Mouse (Mus musculus) kidney, embryonic 14.5 days (tissue): ENCODE data around the gene Parp14. TPM values are rescaled to one million over a fixed set of nuclear protein-coding genes. Genes with fewer than 3 reads are reported as not detected.
"Not testable (repeated sequence)": the region's sequence is repeated elsewhere in the genome, so short reads cannot be mapped to it uniquely, and the experiment has no call there.

Experiments used
- ATAC-seq: fragments of 200-750 bp; cut with Nextera tagmentation; 2 replicates; pipeline ENCODE4 v1.8.0; 2017; ENCODE audit warnings: moderate number of reproducible peaks, mild to moderate bottlenecking, moderate TSS enrichment, moderate library complexity; ENCODE audit not compliant: low FRiP score, low TSS enrichment
- H3K27ac ChIP-seq: fragments of 300-500 bp; sonication (generic); 2 replicates; pipeline ENCODE4 v1.5.1; 2014; ENCODE audit warnings: low read depth, mild to moderate bottlenecking, low read length, moderate library complexity, mixed read lengths
- H3K27me3 ChIP-seq: fragments of 300-500 bp; sonication (generic); 2 replicates; pipeline ENCODE4 v1.6.1; 2014; ENCODE audit warnings: mild to moderate bottlenecking, low read length; ENCODE audit not compliant: control insufficient read depth, insufficient read depth
- H3K36me3 ChIP-seq: fragments of 300-500 bp; sonication (generic); 2 replicates; pipeline ENCODE4 v1.6.1; 2014; ENCODE audit warnings: low read length, mixed read lengths; ENCODE audit not compliant: control insufficient read depth, insufficient read depth
- H3K4me1 ChIP-seq: fragments of 300-500 bp; sonication (generic); 2 replicates; pipeline ENCODE4 v1.6.1; 2014; ENCODE audit warnings: low read length, mixed read lengths; ENCODE audit not compliant: control insufficient read depth, insufficient read depth
- H3K4me2 ChIP-seq: fragments of 300-500 bp; sonication (generic); replicated peaks from 2 replicates; pipeline ENCODE4 v1.6.1; 2014; ENCODE audit warnings: low read depth, mild to moderate bottlenecking, low read length
- H3K4me3 ChIP-seq: fragments of 300-500 bp; sonication (generic); 2 replicates; pipeline ENCODE4 v1.5.1; 2014; ENCODE audit warnings: mild to moderate bottlenecking, low read length
- H3K9ac ChIP-seq: fragments of 300-500 bp; sonication (generic); 2 replicates; pipeline ENCODE4 v1.6.1; 2014; ENCODE audit warnings: low read depth, mild to moderate bottlenecking, low read length, moderate library complexity
- H3K9me3 ChIP-seq: fragments of 300-500 bp; sonication (generic); 2 replicates; pipeline ENCODE4 v1.6.1; 2016; ENCODE audit warnings: low read length; ENCODE audit not compliant: control insufficient read depth
- WGBS: fragments of 180-500 bp; shearing (Covaris S2); extraction: QIAGEN DNeasy Blood & Tissue Kit; methylation state at CpG from one replicate; pipeline ENCODE4 v1.1.7; 2014; 5-methylcytosine and 5-hydroxymethylcytosine counted together
- polyA plus RNA-seq: library from polyadenylated mRNA; unstranded; fragments of >200 nt; fragmentation: Nextera tagmentation; extraction: Ambion mirVana; gene quantifications from 2 replicates; pipeline ENCODE4 v1.2.1, GENCODE M21; 2014

Parp14 gene
- polyA plus RNA-seq, 1 experiment from 2014 or later = 0.81 TPM

DNA sequence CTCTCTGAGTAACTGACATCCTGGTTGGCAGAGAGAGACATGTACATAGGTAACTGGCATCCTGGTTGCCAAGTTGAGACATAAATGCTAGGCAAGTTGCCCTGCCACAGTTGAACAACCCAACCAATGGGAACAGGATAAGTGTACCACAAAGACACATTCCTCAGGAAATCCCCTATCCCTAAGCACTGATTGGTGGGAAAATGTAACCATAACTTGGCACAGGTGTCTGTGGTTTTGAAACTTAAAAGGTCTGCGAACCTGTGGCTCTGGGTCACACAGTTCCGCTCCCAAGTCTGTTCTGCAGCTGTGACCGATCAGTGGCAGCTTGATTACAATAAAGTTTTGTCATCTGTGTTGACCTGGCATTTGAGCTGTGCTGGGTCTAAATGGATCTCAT is 34.0 kb upstream of the Parp14 start:
- Histone ChIP-seq H3K9ac (no peak overlapping the region), H3K36me3 (no peaks in the 10 kb centered on the region), H3K27ac (no peak overlapping the region), H3K9me3 (peaks cover 4% of the 10 kb centered on the region; the same call in 1 of the 2 replicates), H3K27me3 (no peaks in the 10 kb centered on the region), H3K4me1 (no peaks in the 10 kb centered on the region), H3K4me2 (no peak overlapping the region), H3K4me3 (no peak overlapping the region)
- ATAC-seq = no peak
- 53% methylated on average over 3 of the region's 3 CpGs for WGBS

DNA sequence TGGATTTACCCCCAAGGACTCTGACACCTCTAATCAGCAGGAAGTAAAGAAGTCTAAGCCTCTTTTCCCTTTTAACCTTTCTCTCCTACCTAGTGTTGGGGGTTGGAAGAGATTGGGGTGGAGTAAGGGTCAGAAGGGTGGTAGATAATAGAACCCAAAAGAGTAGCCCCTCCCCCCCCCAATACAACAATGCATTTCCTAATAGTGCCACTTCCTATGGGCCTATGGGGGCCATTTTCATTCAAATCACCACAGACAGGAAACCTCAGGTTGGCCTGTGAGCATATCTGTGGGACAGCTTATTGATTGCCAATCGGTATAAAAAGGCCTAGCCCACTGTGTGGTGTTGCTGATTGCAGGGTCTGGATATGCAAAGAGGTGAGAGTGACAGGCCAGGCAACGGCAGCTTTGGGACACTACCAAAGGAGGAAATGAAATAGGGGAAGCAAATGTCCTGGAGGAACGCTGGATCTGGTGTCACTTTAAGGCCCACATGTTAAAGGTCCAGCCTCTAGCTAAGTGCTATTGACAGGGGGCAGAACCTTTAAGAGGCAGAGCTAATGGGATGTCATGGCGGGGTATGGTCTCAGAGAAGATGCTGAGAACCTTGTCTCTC is 32.9 kb upstream of the Parp14 start:
- Histone ChIP-seq H3K27me3 (no peaks in the 10 kb centered on the region), H3K4me1 (no peaks in the 10 kb centered on the region), H3K36me3 (no peaks in the 10 kb centered on the region), H3K27ac (no peak overlapping the region), H3K9me3 (no peaks in the 10 kb centered on the region), H3K9ac (no peak overlapping the region), H3K4me2 (no peak overlapping the region), H3K4me3 (no peak overlapping the region)
- 75% methylated on average over 4 of the region's 4 CpGs for WGBS
- ATAC-seq = no peak

DNA sequence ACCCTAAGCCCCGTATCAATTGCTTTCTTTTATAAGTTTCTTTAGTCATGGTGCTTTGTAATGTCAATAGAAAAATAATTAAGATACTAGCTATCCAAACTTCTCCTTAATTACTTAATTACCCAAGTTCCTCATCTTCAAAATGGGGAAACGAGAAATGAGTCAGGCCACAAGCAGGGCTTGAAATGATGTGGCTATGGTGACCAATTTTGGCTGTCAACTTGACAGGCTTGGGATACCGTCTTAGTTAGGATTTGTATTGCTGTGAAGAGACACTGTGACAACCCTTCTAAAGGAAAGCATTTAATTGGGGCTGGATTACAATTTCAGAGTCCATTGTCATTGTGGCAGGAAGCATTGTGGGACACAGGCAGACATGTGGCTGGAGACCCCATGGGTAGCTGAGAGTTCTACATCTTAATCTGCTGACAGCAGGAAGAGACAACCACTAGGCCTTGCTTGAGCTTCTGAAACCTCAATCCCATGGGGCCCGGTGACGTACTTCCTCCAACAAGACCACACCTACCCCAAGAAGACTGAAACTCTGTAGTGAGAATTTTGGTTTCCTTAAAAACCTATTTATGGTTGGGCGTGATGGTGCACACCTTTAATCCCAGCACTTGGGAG is 31.8 kb upstream of the Parp14 start:
- H3K27me3 ChIP-seq = no peaks in the 10 kb centered on the region
- no peaks in the 10 kb centered on the region for H3K36me3 ChIP-seq
- no peak overlapping the region for H3K4me3 ChIP-seq
- no peak overlapping the region for H3K9ac ChIP-seq
- H3K4me1 ChIP-seq = no peaks in the 10 kb centered on the region
- no peak overlapping the region for H3K27ac ChIP-seq
- H3K9me3 ChIP-seq = no peaks in the 10 kb centered on the region
- no peak for ATAC-seq
- WGBS = 93% methylated on average over 6 of the region's 6 CpGs
- no peak overlapping the region for H3K4me2 ChIP-seq

DNA sequence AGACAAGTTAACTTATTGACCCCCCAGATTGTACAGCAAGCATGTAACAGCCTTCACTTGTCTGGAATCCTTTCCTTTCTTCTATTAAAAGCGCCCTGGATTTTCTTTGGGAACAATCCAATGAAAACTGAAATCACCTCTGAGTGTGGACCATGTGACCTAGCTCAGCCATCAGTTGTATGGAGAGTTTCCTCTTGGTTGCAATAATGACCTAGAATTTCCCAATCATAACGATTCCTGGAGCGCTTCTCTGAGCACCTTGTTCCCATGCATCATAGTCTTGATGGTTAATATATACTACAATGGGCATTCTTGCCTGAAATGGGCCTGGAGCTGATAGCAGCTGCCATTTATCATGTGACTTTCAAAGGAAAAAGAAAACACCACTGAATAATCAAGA is 29.2 kb upstream of the Parp14 start:
- Histone ChIP-seq H3K9me3 (no peaks in the 10 kb centered on the region), H3K4me3 (no peak overlapping the region), H3K27me3 (no peaks in the 10 kb centered on the region), H3K4me2 (no peak overlapping the region), H3K27ac (no peak overlapping the region), H3K4me1 (no peaks in the 10 kb centered on the region), H3K36me3 (no peaks in the 10 kb centered on the region), H3K9ac (no peak overlapping the region)
- no peak for ATAC-seq
- WGBS = 84% methylated on average over 3 of the region's 3 CpGs

DNA sequence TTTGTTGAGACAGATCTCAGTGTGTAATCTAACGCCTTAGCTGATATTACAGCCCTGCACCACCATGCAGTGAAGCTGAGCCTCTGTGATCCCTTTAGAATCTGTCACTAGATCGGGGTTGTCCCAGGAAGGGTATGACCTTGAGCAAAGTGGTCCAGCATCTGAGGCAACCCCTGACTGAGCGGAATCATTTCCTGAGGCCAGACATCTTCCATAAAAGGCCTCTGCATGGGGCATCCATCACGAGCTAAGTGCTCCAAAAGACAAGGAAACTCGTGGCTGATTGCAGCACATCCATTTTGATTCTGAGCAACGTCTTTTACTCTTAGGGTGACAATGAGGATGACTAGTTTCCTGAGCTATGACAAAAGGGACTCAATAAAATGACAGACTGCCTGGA is 23.7 kb upstream of the Parp14 start:
- ATAC-seq = no peak

DNA sequence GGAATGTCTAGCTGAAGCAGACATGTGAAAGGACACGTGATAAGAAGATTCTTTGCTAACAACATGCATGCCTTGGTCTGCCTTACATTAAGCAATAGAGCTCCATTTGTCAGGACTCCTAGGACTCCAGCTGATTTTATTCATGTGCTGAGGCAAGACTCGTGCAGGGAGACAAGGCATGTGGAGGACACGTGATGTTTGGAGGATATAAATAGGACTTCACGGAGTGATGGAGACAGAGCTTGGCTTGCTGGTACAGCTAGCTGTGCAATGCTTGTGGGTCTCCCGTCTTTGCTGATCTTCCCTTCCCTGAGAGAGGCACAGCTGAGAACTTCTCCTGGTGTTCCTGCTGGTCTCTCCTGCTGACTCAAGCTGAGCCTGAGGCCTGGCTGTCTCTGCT is 20.3 kb upstream of the Parp14 start:
- H3K4me3 ChIP-seq = not testable (repeated sequence)
- WGBS = 84% methylated on average over 5 of the region's 5 CpGs

More for the DNA sequence above, 23.7 kb upstream of the Parp14 start:
- Histone ChIP-seq H3K36me3 (no peaks in the 10 kb centered on the region), H3K9me3 (no peaks in the 10 kb centered on the region), H3K27me3 (no peaks in the 10 kb centered on the region), H3K4me2 (no peak overlapping the region), H3K4me1 (no peaks in the 10 kb centered on the region), H3K9ac (no peak overlapping the region), H3K4me3 (no peak overlapping the region), H3K27ac (no peak overlapping the region)
- 34% methylated on average over 6 of the region's 6 CpGs for WGBS

DNA sequence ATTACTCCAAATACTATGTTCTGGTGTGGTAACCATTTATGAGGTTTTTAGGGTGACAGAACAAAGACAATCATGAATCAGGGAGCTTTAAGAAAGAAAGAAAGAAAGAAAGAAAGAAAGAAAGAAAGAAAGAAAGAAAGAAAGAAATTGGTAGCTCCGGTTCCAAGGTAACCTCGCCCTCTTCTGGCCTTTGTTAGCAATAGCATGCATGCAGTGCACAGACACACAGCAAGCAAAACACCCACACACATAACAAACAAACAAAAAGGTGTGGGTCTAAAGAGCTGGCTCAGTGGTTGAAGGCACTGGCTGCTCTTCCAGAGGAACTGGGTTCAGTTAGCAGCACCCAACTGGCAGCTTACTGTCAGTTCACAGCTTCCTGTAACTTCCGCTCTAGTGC is 19.3 kb upstream of the Parp14 start:
- no peak overlapping the region for H3K27ac ChIP-seq
- H3K4me2 ChIP-seq = no peak overlapping the region
- no peak overlapping the region for H3K4me3 ChIP-seq
- H3K36me3 ChIP-seq = no peaks in the 10 kb centered on the region
- H3K4me1 ChIP-seq = no peaks in the 10 kb centered on the region
- no peaks in the 10 kb centered on the region for H3K27me3 ChIP-seq
- 75% methylated on average over 3 of the region's 3 CpGs for WGBS
- H3K9ac ChIP-seq = no peak overlapping the region
- no peak for ATAC-seq
- no peaks in the 10 kb centered on the region for H3K9me3 ChIP-seq

More for the DNA sequence above, 20.3 kb upstream of the Parp14 start:
- not testable (repeated sequence) for H3K4me2 ChIP-seq, H3K36me3 ChIP-seq, H3K27me3 ChIP-seq, H3K27ac ChIP-seq, H3K9ac ChIP-seq, ATAC-seq, H3K9me3 ChIP-seq, H3K4me1 ChIP-seq

DNA sequence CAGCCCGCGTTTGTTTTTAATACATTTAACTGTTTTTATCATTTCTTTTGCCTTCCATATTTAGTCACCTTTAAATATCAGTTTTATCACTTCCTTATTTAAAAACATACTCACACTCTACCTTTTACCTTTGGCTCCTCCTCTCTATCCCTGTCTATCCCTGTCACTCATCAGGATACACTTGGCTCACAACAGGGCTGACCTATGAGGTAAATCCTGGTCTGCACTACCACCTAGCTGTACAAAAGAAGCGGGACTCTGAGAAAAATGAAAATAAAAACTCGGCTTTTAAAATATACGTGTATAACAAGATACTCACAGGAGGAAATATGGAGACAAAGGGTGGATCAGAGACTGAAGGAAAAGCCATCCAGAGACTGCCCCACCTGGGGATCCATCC is 17.6 kb upstream of the Parp14 start:
- ATAC-seq = no peak

DNA sequence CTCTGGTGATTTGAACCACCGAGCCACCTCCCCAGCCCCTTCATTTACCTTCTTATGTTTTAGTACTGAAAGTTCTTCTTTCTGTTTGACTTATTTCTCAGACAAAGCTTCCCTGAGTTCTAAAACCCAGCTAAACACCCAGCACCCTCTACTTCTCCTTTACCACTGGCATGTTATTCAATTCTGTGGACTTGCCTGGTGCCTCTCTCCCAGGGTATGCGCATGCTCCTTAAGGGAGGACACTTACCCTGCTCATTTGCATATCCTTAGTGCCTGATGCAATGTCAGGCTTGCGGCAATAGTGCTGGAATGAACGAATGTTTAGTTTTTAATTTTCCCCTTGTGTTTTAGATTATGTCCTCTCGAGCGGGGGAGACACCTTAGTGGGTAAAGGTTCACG is 16.8 kb upstream of the Parp14 start:
- no peaks in the 10 kb centered on the region for H3K4me1 ChIP-seq
- no peak overlapping the region for H3K4me2 ChIP-seq
- H3K4me3 ChIP-seq = no peak overlapping the region
- H3K27me3 ChIP-seq = no peaks in the 10 kb centered on the region
- H3K27ac ChIP-seq = no peak overlapping the region
- 80% methylated on average over 7 of the region's 7 CpGs for WGBS
- H3K9ac ChIP-seq = no peak overlapping the region
- no peak for ATAC-seq
- H3K9me3 ChIP-seq = no peaks in the 10 kb centered on the region
- no peaks in the 10 kb centered on the region for H3K36me3 ChIP-seq

More for the DNA sequence above, 17.6 kb upstream of the Parp14 start:
- Histone ChIP-seq H3K27ac (no peak overlapping the region), H3K36me3 (no peaks in the 10 kb centered on the region), H3K9ac (no peak overlapping the region), H3K9me3 (no peaks in the 10 kb centered on the region), H3K4me2 (no peak overlapping the region), H3K4me1 (no peaks in the 10 kb centered on the region), H3K4me3 (no peak overlapping the region), H3K27me3 (no peaks in the 10 kb centered on the region)
- 95% methylated on average over 5 of the region's 5 CpGs for WGBS
